Mouse (Mus musculus): Measurements from ENCODE around the gene Ttc26. TPM values are rescaled to one million over a fixed set of nuclear protein-coding genes. Genes with fewer than 3 reads are reported as not detected.

The Ttc26 gene
- total and polyA plus RNA-seq, 2 experiments from 2014 or later, result 3.3 to 8.6 TPM

DNA sequence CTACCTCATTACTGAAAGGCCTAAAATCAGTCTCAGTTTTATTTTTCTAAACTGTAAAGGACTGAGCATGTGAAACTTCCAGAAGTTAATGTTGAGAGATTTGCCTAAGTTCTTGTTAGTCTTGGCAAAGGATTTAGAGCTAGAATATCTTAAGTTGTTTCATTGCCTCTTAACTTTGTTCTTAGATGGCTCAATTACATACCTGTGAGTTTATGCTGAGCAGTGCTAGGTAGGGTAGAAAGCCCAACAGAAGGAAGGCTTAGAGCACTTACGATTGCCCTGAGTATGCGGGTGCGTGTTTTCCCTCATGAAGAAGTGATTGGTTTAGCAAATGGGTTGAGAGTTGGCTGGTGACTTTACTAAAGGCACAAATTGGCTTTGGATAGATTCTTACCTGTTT is 76.8 kb downstream of the Ttc26 start:
- no peak for TF ChIP-seq CTCF (IDR thresholded peaks at IDR 0.05)
- WGBS, result 98% methylated on average over 3 of the region's 3 CpGs
- peaks cover 25% of the 10 kb centered on the region for H3K36me3 ChIP-seq (ENCODE audit: insufficient read depth, low read length)

DNA sequence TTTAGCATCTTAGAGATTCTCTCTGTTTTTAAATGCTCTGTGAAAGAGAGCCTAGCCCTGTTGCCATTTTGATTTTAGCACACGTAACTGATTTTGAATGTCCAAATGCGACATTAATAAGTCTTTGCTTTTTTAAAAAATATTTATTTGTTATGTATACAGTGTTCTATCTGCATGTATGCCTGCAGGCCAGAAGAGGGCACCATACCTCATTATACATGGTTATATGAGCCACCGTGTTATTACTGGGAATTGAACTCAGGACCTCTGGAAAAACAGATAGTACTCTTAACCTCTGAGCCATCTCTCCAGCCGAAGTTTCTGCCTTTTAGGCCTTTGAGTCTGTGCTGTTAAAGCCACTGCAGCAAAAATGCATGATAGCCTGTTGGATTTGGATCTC is 88.3 kb downstream of the Ttc26 start:
- DNase-seq (ENCODE audit: low spot score) (no peak), ATAC-seq (ENCODE audit: low FRiP score) (no peak)
- H3K4me3 ChIP-seq (ENCODE audit: low read depth, low read length), result no peak overlapping the region
- 94% methylated on average over 4 of the region's 4 CpGs for WGBS
- H3K27ac ChIP-seq (ENCODE audit: low read depth, low read length), result no peak overlapping the region
- H3K9ac ChIP-seq (replicated peaks; ENCODE audit: low read length, poor library complexity, severe bottlenecking), result no peak overlapping the region
- no peaks in the 10 kb centered on the region for H3K4me1 ChIP-seq (ENCODE audit: insufficient read depth, low read length)
- no peaks in the 10 kb centered on the region for H3K9me3 ChIP-seq (ENCODE audit: low read length)
- H3K4me2 ChIP-seq (ENCODE audit: low read depth, low read length, poor library complexity, severe bottlenecking), result no peak overlapping the region
- peak; percentile 38 for TF ChIP-seq CTCF (IDR thresholded peaks at IDR 0.05)
- no peaks in the 10 kb centered on the region for H3K27me3 ChIP-seq (ENCODE audit: insufficient read depth, low read length)
- H3K36me3 ChIP-seq (ENCODE audit: insufficient read depth, low read length), result peaks cover 12% of the 10 kb centered on the region

More for the DNA sequence above, 76.8 kb downstream of the Ttc26 start:
- Histone ChIP-seq H3K4me3 (ENCODE audit: low read depth, low read length) (no peak overlapping the region), H3K27me3 (ENCODE audit: insufficient read depth, low read length) (no peaks in the 10 kb centered on the region), H3K9me3 (ENCODE audit: low read length) (no peaks in the 10 kb centered on the region), H3K4me2 (ENCODE audit: low read depth, low read length, poor library complexity, severe bottlenecking) (no peak overlapping the region), H3K27ac (ENCODE audit: low read depth, low read length) (no peak overlapping the region), H3K4me1 (ENCODE audit: insufficient read depth, low read length) (no peaks in the 10 kb centered on the region), H3K9ac (replicated peaks; ENCODE audit: low read length, poor library complexity, severe bottlenecking) (no peak overlapping the region)
- DNase-seq (ENCODE audit: low spot score) (no peak), ATAC-seq (ENCODE audit: low FRiP score) (no peak)

Other genes starting within 250 kb of the Ttc26 start
- 40.1 and 42.5 TPM in 2 replicates for gene D630045J12Rik, start 127.5 kb upstream of the Ttc26 start, total RNA-seq (2014; rRNA removed)
- gene D630045J12Rik, start 127.5 kb upstream of the Ttc26 start, polyA plus RNA-seq (2015; fragmentation: Nextera tagmentation; extraction: Ambion mirVana), result 7.6 and 9.7 TPM in 2 replicates
- gene Zc3hav1l, start 82.2 kb upstream of the Ttc26 start, total RNA-seq (2014; rRNA removed), result 8.1 and 11.0 TPM in 2 replicates
- gene Zc3hav1l, start 82.2 kb upstream of the Ttc26 start, polyA plus RNA-seq (2015; fragmentation: Nextera tagmentation; extraction: Ambion mirVana), result 3.6 and 3.7 TPM in 2 replicates
- gene Zc3hav1, start 26.9 kb upstream of the Ttc26 start, total RNA-seq (2014; rRNA removed), result 3.5 and 4.5 TPM in 2 replicates
- gene Zc3hav1, start 26.9 kb upstream of the Ttc26 start, polyA plus RNA-seq (2015; fragmentation: Nextera tagmentation; extraction: Ambion mirVana), result 2.1 and 2.4 TPM in 2 replicates
- gene Ubn2, start 52.5 kb downstream of the Ttc26 start, total RNA-seq (2014; rRNA removed), result 24.0 and 32.5 TPM in 2 replicates
- gene Ubn2, start 52.5 kb downstream of the Ttc26 start, polyA plus RNA-seq (2015; fragmentation: Nextera tagmentation; extraction: Ambion mirVana), result 10.4 and 13.5 TPM in 2 replicates
- gene Fmc1, start 152.0 kb downstream of the Ttc26 start, total RNA-seq (2014; rRNA removed), result 48.3 and 48.4 TPM in 2 replicates
- gene Fmc1, start 152.0 kb downstream of the Ttc26 start, polyA plus RNA-seq (2015; fragmentation: Nextera tagmentation; extraction: Ambion mirVana), result 226 and 228 TPM in 2 replicates
- gene Luc7l2, start 169.9 kb downstream of the Ttc26 start, total RNA-seq (2014; rRNA removed), result 51.5 and 88.0 TPM in 2 replicates
- gene Luc7l2, start 169.9 kb downstream of the Ttc26 start, polyA plus RNA-seq (2015; fragmentation: Nextera tagmentation; extraction: Ambion mirVana), result 26.2 and 40.3 TPM in 2 replicates

Data from midbrain, postnatal 0 days (tissue).